Mouse (Mus musculus): ENCODE data around the gene Csnka2ip. TPM values are rescaled to one million over a fixed set of nuclear protein-coding genes. Genes with fewer than 3 reads are reported as not detected.

Gene Csnka2ip
- total RNA-seq (2022), result not detected

- DNase-seq (ENCODE audit: low spot score), result no peak
Measured at GRCm38 (mm10) chr16:64602308-64602707, at the start of gene Csnka2ip. TSS of gene Csnka2ip (minus strand) at chr16:64602408.

- no peak for DNase-seq (ENCODE audit: low spot score)
Measured at GRCm38 (mm10) chr16:64649594-64650290, 47.5 kb upstream of the Csnka2ip start.

- no peak for DNase-seq (ENCODE audit: low spot score)
Measured at GRCm38 (mm10) chr16:64647771-64648170, 45.6 kb upstream of the Csnka2ip start.

GRCm38 (mm10) chr16:64635110-64635509 is 32.9 kb upstream of the Csnka2ip start:
- DNase-seq (ENCODE audit: low spot score), result no peak

GRCm38 (mm10) chr16:64620116-64620515 is 17.9 kb upstream of the Csnka2ip start:
- DNase-seq (ENCODE audit: low spot score), result no peak

- no peak for DNase-seq (ENCODE audit: low spot score)
Measured at GRCm38 (mm10) chr16:64614648-64615047, 12.4 kb upstream of the Csnka2ip start.

GRCm38 (mm10) chr16:64607793-64608192 is 5.6 kb upstream of the Csnka2ip start:
- DNase-seq (ENCODE audit: low spot score), result no peak

- DNase-seq (ENCODE audit: low spot score), result no peak
Measured at GRCm38 (mm10) chr16:64586825-64587224, 15.4 kb downstream of the Csnka2ip start.

GRCm38 (mm10) chr16:64586262-64586619 is 16.0 kb downstream of the Csnka2ip start:
- DNase-seq (ENCODE audit: low spot score), result no peak

GRCm38 (mm10) chr16:64585599-64586261 is 16.5 kb downstream of the Csnka2ip start:
- DNase-seq (ENCODE audit: low spot score), result no peak

GRCm38 (mm10) chr16:64584591-64584990 is 17.6 kb downstream of the Csnka2ip start:
- no peak for DNase-seq (ENCODE audit: low spot score)

GRCm38 (mm10) chr16:64583406-64583805 is 18.8 kb downstream of the Csnka2ip start:
- DNase-seq (ENCODE audit: low spot score), result no peak

GRCm38 (mm10) chr16:64569496-64569895 is 32.7 kb downstream of the Csnka2ip start:
- no peak for DNase-seq (ENCODE audit: low spot score)

- no peak for DNase-seq (ENCODE audit: low spot score)
Measured at GRCm38 (mm10) chr16:64563081-64563480, 39.1 kb downstream of the Csnka2ip start.

GRCm38 (mm10) chr16:64558518-64558917 is 43.7 kb downstream of the Csnka2ip start:
- DNase-seq (ENCODE audit: low spot score), result no peak

- no peak for DNase-seq (ENCODE audit: low spot score)
Measured at GRCm38 (mm10) chr16:64526883-64527282, 75.3 kb downstream of the Csnka2ip start.

- no peak for DNase-seq (ENCODE audit: low spot score)
Measured at GRCm38 (mm10) chr16:64524051-64524645, 78.1 kb downstream of the Csnka2ip start.

GRCm38 (mm10) chr16:64513423-64513822 is 88.8 kb downstream of the Csnka2ip start:
- no peak for DNase-seq (ENCODE audit: low spot score)

Other genes with a start within 250 kb of the Csnka2ip start
- 10 to 100 TPM; 20.6 to 25.9 (median 23.7) TPM for gene 4930453N24Rik, start 168.8 kb upstream of the Csnka2ip start, total RNA-seq (2022)
- 10 to 100 TPM in 1 of 4 experiments, 1 to 10 TPM in 3; 8.8 to 10.0 (median 9.6) TPM for gene Zfp654, start 249.2 kb upstream of the Csnka2ip start, total RNA-seq (2022)
- 10 to 100 TPM; 29.4 to 42.2 (median 38.7) TPM for gene Cggbp1, start 249.6 kb upstream of the Csnka2ip start, total RNA-seq (2022)